Mouse (Mus musculus): ENCODE measurements around the gene Nmur2.

- TF ChIP-seq CTCF (IDR thresholded peaks at IDR 0.05; ENCODE audit: control insufficient read depth, insufficient read depth, insufficient replicate concordance, low read depth, low read length), result no peak
- TF ChIP-seq POLR2A (IDR thresholded peaks at IDR 0.05; ENCODE audit: control insufficient read depth, low read depth, low read length), result no peak
These were observed 13.6 kb upstream of the Nmur2 start for GRCm38 (mm10) chr11:56054439-56054838.
